Mouse (Mus musculus) hindbrain, embryonic 11.5 days (tissue): ENCODE data around the gene Gm21987. TPM values are rescaled to one million over a fixed set of nuclear protein-coding genes. Genes with fewer than 3 reads are reported as not detected.

Source experiments
- ATAC-seq: fragments of 200-750 bp; cut with Nextera tagmentation; 2 replicates; pipeline ENCODE4 v1.8.0; 2017; ENCODE audit warnings: mild to moderate bottlenecking, moderate TSS enrichment, moderate library complexity; ENCODE audit not compliant: low FRiP score
- DNase-seq: peaks from one replicate; pipeline ENCODE4 v3.0.0-alpha.2; 2015; ENCODE audit warnings: low spot score
- H3K27ac ChIP-seq: fragments of 300-500 bp; sonication (generic); 2 replicates; pipeline ENCODE4 v1.5.1; 2014; ENCODE audit warnings: mild to moderate bottlenecking, low read depth, low read length
- H3K27me3 ChIP-seq: fragments of 300-500 bp; sonication (generic); 2 replicates; pipeline ENCODE4 v1.6.1; 2014; ENCODE audit warnings: mild to moderate bottlenecking, low read length, moderate library complexity, mixed read lengths; ENCODE audit not compliant: control insufficient read depth, insufficient read depth
- H3K36me3 ChIP-seq: fragments of 300-500 bp; sonication (generic); 2 replicates; pipeline ENCODE4 v1.6.1; 2014; ENCODE audit warnings: mild to moderate bottlenecking, low read length, moderate library complexity, mixed read lengths; ENCODE audit not compliant: control insufficient read depth, insufficient read depth
- H3K4me1 ChIP-seq: fragments of 300-500 bp; sonication (generic); replicated peaks from 2 replicates; pipeline ENCODE4 v1.6.1; 2014; ENCODE audit warnings: low read length, mixed read lengths; ENCODE audit not compliant: control insufficient read depth, insufficient read depth
- H3K4me2 ChIP-seq: fragments of 300-500 bp; sonication (generic); replicated peaks from 2 replicates; pipeline ENCODE4 v1.6.1; 2014; ENCODE audit warnings: mild to moderate bottlenecking, low read depth, low read length
- H3K4me3 ChIP-seq: fragments of 300-500 bp; sonication (generic); 2 replicates; pipeline ENCODE4 v1.5.1; 2014; ENCODE audit warnings: low read depth, low read length
- H3K9ac ChIP-seq: fragments of 300-500 bp; sonication (generic); 2 replicates; pipeline ENCODE4 v1.6.1; 2014; ENCODE audit warnings: low read depth, low read length
- H3K9me3 ChIP-seq: fragments of 300-500 bp; sonication (generic); 2 replicates; pipeline ENCODE4 v1.6.1; 2016; ENCODE audit warnings: low read length; ENCODE audit not compliant: control insufficient read depth
- WGBS: fragments of 180-500 bp; shearing (Covaris S2); extraction: QIAGEN DNeasy Blood & Tissue Kit; methylation state at CpG from one replicate; pipeline ENCODE4 v1.1.7; 2014; 5-methylcytosine and 5-hydroxymethylcytosine counted together
- polyA plus RNA-seq: library from polyadenylated mRNA; unstranded; fragments of >200 nt; fragmentation: Nextera tagmentation; extraction: Ambion mirVana; gene quantifications from 2 replicates; pipeline ENCODE4 v1.2.1, GENCODE M21; 2014

Gm21987 gene
- polyA plus RNA-seq, 1 experiment from 2014 or later = not detected

GRCm38 (mm10) chr16:38352851-38353250, 6.0 kb downstream of the Gm21987 start:
- ATAC-seq = no peak

GRCm38 (mm10) chr16:38353642-38354041, 6.8 kb downstream of the Gm21987 start:
- no peak overlapping the region for H3K27ac ChIP-seq
- H3K4me2 ChIP-seq = no peak overlapping the region
- no peak for DNase-seq
- no peak for ATAC-seq
- H3K27me3 ChIP-seq = no peaks in the 10 kb centered on the region
- WGBS = 98% methylated on average over 2 of the region's 2 CpGs
- H3K9me3 ChIP-seq = no peaks in the 10 kb centered on the region
- H3K4me1 ChIP-seq = no peaks in the 10 kb centered on the region
- H3K9ac ChIP-seq = no peak overlapping the region
- no peaks in the 10 kb centered on the region for H3K36me3 ChIP-seq
- no peak overlapping the region for H3K4me3 ChIP-seq

More at GRCm38 (mm10) chr16:38352851-38353250, 6.0 kb downstream of the Gm21987 start:
- H3K4me2 ChIP-seq = no peak overlapping the region
- H3K4me1 ChIP-seq = no peaks in the 10 kb centered on the region
- DNase-seq = no peak
- H3K4me3 ChIP-seq = no peak overlapping the region
- no peaks in the 10 kb centered on the region for H3K36me3 ChIP-seq
- H3K27ac ChIP-seq = no peak overlapping the region
- H3K9ac ChIP-seq = no peak overlapping the region
- no peaks in the 10 kb centered on the region for H3K9me3 ChIP-seq
- H3K27me3 ChIP-seq = no peaks in the 10 kb centered on the region

- H3K9me3 ChIP-seq = no peaks in the 10 kb centered on the region
- H3K36me3 ChIP-seq = no peaks in the 10 kb centered on the region
- H3K9ac ChIP-seq = no peak overlapping the region
- H3K4me3 ChIP-seq = no peak overlapping the region
- H3K27me3 ChIP-seq = no peaks in the 10 kb centered on the region
- H3K4me1 ChIP-seq = no peaks in the 10 kb centered on the region
- ATAC-seq (no peak), DNase-seq (no peak)
- no peak overlapping the region for H3K27ac ChIP-seq
- no peak overlapping the region for H3K4me2 ChIP-seq
- 91% methylated on average over 5 of the region's 5 CpGs for WGBS
Measured at GRCm38 (mm10) chr16:38354185-38354913, 7.5 kb downstream of the Gm21987 start.

GRCm38 (mm10) chr16:38358256-38358812, 11.5 kb downstream of the Gm21987 start:
- DNase-seq (no peak), ATAC-seq (no peak)
- Histone ChIP-seq H3K27me3 (no peaks in the 10 kb centered on the region), H3K4me2 (no peak overlapping the region), H3K27ac (no peak overlapping the region), H3K9ac (no peak overlapping the region), H3K9me3 (no peaks in the 10 kb centered on the region), H3K4me1 (no peaks in the 10 kb centered on the region), H3K36me3 (no peaks in the 10 kb centered on the region), H3K4me3 (no peak overlapping the region)
- WGBS = 90% methylated on average over 6 of the region's 6 CpGs

GRCm38 (mm10) chr16:38359241-38359640, 12.4 kb downstream of the Gm21987 start:
- Histone ChIP-seq H3K36me3 (no peaks in the 10 kb centered on the region), H3K9ac (no peak overlapping the region), H3K4me1 (no peaks in the 10 kb centered on the region), H3K4me2 (no peak overlapping the region), H3K4me3 (no peak overlapping the region), H3K9me3 (no peaks in the 10 kb centered on the region), H3K27me3 (no peaks in the 10 kb centered on the region), H3K27ac (no peak overlapping the region)
- ATAC-seq (no peak), DNase-seq (no peak)
- whole genome bisulfite sequencing = 83% methylated on average over 2 of the region's 2 CpGs

GRCm38 (mm10) chr16:38359857-38360256, 13.0 kb downstream of the Gm21987 start:
- H3K36me3 ChIP-seq = no peaks in the 10 kb centered on the region
- ATAC-seq (no peak), DNase-seq (no peak)
- 78% methylated on average over 3 of the region's 3 CpGs for WGBS
- H3K4me1 ChIP-seq = no peaks in the 10 kb centered on the region
- no peak overlapping the region for H3K9ac ChIP-seq
- H3K4me3 ChIP-seq = no peak overlapping the region
- H3K4me2 ChIP-seq = no peak overlapping the region
- H3K27ac ChIP-seq = no peak overlapping the region
- H3K27me3 ChIP-seq = no peaks in the 10 kb centered on the region
- no peaks in the 10 kb centered on the region for H3K9me3 ChIP-seq

GRCm38 (mm10) chr16:38360317-38360716, 13.5 kb downstream of the Gm21987 start:
- DNase-seq (no peak), ATAC-seq (no peak)
- H3K27ac ChIP-seq = no peak overlapping the region

GRCm38 (mm10) chr16:38361933-38362332, 15.1 kb downstream of the Gm21987 start, which contains the start of gene Popdc2:
Popdc2 (plus strand) TSS chr16:38362209.
- no peaks in the 10 kb centered on the region for H3K36me3 ChIP-seq
- no peak within 1 kb of the TSS for H3K4me3 ChIP-seq
- no peak within 1 kb of the TSS; the same call in 1 of the 2 replicates for H3K4me2 ChIP-seq
- no peak within 1 kb of the TSS for H3K27ac ChIP-seq
- H3K9ac ChIP-seq = no peak within 1 kb of the TSS
- no peaks in the 10 kb centered on the region for H3K4me1 ChIP-seq
- DNase-seq = no peak
- no peak for ATAC-seq
- H3K27me3 ChIP-seq = no peaks in the 10 kb centered on the region
- 62% methylated on average over 10 of the region's 10 CpGs for WGBS
- no peaks in the 10 kb centered on the region for H3K9me3 ChIP-seq

More at GRCm38 (mm10) chr16:38360317-38360716, 13.5 kb downstream of the Gm21987 start:
- Histone ChIP-seq H3K4me3 (no peak overlapping the region), H3K36me3 (no peaks in the 10 kb centered on the region), H3K9me3 (no peaks in the 10 kb centered on the region), H3K4me1 (no peaks in the 10 kb centered on the region), H3K9ac (no peak overlapping the region), H3K27me3 (no peaks in the 10 kb centered on the region), H3K4me2 (no peak overlapping the region)
- WGBS = 24% methylated on average over 2 of the region's 2 CpGs
